Mouse (Mus musculus) lung, adult 2 months (tissue): ENCODE data around the gene Usp35.

Experiments used
- CTCF ChIP-seq: fragments of 200-500 bp; IDR thresholded peaks from 2 replicates; pipeline ENCODE4 v1.5.1; 2011; ENCODE audit warnings: mild to moderate bottlenecking, low read length, control low read depth; ENCODE audit not compliant: insufficient read depth
- POLR2A ChIP-seq: fragments of 200-500 bp; IDR thresholded peaks from 2 replicates; pipeline ENCODE4 v1.6.1; 2011; ENCODE audit warnings: low read depth, mild to moderate bottlenecking, control low read depth, low read length, borderline replicate concordance; ENCODE audit errors: extremely low read depth

- TF ChIP-seq CTCF (no peak), POLR2A (no peak)
These were observed 2.8 kb downstream of the Usp35 start for GRCm38 (mm10) chr7:97328891-97329588.
